Mouse (Mus musculus) gastrocnemius, adult 8-10 months (tissue): ENCODE data around the gene Rpl21. TPM values are rescaled to one million over a fixed set of nuclear protein-coding genes. Genes with fewer than 3 reads are reported as not detected.

Source experiments
- DNase-seq, 2 experiments: peaks; one replicate each; pipeline ENCODE4 v3.0.0; 2022; ENCODE audit warnings: low spot score in 2 of 2
- total RNA-seq, 4 experiments: library from RNA; stranded (reverse); gene quantifications; 2 replicates each; pipeline ENCODE4 v1.2.4; 2022

The Rpl21 gene
- total RNA-seq, 4 experiments from 2014 or later: 72.3 to 128 (median 94.8) TPM

GRCm38 (mm10) chr5:146833673-146834201 is 1.0 kb downstream of the Rpl21 start:
- no peak for DNase-seq

DNA sequence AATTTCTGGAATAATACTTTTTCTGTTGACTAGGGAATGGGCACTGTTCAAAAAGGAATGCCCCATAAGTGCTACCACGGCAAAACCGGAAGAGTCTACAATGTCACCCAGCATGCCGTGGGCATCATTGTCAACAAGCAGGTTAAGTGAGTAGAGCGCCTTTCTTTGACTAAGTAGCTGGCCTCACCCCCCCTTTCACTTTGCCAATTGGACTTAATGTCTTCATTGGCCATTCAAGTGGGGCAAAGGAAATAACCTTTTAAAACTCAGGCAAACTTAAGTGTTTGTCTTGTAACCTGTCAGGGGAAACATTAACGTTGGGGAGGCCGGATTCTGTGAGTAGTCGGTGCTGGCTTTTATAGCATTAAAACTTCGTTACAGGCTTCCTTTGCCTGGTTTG is 2.3 kb downstream of the Rpl21 start:
- no peak for DNase-seq

DNA sequence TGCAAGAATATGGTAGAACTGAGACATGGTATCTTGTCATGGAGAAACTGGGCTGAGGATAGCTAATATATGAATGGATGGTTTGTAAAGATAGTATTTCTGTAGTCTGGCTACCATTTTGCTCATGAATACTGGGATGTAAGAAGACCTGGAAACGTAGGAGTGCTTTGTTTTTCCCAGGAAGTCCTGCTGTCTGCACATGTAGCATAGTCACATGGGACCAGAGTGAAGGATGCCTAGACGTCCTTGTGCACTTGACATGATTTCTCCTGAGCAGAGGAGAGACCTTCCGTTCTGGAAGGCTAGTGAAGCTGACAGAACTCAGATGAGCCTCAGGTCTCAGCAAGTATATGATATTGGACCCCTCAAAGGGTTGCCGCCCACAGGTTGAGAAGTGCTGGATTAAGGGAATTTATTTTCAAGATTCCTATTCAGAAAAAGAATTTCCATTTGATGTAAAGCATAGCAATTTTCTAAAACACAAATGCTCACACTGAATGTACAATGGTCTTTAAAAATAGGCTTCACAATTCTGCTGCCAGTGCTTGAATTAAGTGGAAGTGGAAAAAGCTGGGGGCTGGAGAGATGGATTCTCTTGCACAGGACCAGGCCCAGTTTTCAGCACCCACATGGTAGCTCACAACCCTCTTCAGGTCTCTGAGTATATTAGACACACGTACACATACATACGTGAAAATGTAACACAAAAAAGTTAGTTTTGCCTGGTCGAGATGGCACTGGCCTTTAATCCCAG is 5.5 kb downstream of the Rpl21 start:
- DNase-seq: no peak

DNA sequence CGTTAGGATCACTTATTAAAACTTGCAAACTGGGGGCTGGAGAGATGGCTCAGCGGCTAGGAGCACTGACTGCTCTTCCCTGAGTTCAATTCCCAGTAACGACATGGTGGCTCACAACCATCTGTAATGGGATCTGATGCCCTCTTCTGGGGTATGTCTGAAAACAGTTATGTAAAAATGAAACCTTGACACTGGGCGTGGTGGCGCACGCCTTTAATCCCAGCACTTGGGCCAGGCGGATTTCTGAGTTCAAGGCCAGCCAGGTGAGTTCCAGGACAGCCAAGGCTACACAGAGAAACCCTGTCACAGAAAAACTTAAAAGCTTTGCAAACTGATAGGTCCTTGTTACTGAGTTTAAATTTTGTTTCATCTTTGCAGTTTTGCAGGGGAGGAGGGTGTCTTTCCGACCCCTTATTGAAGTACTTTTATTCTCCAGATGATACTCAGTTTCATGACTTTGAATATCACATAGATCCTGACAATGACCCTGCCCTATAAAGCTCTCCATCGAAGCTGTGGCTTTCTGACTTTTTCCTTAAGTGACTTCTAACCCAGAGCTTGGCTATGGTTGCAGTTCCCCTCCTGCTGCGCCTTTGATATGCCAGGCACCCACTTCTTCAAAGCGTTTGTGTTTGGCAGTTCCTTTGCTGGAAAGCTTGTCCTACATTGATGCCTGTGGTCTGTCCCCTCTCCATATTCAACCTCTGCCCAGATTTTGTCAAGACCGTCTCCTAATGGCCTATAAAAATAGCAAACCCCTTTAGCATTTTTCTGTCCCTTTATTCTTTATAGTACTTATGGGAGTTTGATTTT is 6.4 kb downstream of the Rpl21 start:
- DNase-seq: no peak

GRCm38 (mm10) chr5:146839760-146840159 is 7.1 kb downstream of the Rpl21 start:
- no peak for DNase-seq

DNA sequence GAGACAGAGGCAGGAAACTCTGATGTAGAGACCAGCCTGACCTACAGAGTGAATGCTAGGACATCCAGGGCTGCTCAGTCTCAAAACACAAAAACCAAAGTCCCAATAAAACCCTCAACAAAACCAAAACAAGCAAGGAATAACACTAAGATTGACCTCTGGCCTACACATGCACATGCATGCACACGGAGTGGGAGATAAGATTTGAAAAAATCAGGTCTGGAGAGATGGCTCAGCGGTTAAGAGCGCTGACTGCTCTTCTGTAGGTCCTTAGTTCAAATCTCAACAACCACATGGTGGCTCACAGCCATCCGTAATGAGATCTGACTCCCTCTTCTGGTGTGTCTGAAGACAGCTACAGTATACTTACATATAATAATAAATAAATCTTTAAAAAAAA is 7.7 kb downstream of the Rpl21 start:
- no peak for DNase-seq

- DNase-seq: no peak
These were observed 8.6 kb downstream of the Rpl21 start for GRCm38 (mm10) chr5:146841301-146841700.

GRCm38 (mm10) chr5:146841996-146842395 is 9.3 kb downstream of the Rpl21 start:
- no peak for DNase-seq

GRCm38 (mm10) chr5:146844301-146844941 is 11.7 kb downstream of the Rpl21 start:
- no peak for DNase-seq

DNA sequence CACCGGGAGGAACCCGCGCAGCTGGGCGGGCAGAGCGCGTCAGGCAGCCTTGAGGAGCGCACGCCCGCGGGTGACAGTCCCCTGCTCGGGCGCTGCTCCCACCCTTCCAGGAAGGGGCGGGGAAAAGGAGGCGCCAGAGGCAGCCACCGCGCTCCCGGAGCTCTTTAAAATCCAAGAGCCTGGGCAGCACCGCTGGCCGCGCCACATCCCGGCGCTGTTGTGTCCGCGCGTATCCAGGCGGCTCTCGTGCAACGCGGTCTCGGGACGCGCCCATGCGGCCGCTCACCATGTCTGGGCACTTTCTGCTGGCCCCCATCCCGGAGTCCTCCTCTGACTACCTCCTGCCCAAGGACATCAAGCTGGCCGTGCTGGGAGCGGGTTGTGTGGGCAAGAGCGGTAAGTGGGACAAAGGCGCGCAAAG is 12.3 kb downstream of the Rpl21 start, which contains the start of gene Rasl11a:
Rasl11a (plus strand) TSS at position 127 of the 421 bp plus-strand sequence.
- peak; percentile 50 to 68 for DNase-seq

DNA sequence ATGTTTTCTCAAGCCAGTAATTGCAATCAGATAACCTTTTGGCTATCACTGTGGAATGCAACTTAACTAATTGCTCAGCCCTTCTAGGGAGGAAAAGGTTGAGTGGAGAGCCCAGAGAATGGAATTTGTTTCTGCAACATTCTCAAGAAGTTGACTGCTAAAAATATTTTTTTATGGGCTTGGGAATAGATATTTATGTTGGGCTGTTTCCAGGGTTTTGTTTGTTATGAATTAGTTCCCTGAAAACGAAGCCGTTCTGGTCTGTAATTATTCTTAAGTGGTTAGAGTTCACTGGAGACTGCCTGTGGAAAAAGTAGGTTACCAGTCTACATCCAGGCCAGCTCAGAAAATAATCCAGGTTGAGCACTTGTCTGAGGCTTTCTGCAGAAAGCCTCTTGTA is 13.8 kb downstream of the Rpl21 start:
- no peak for DNase-seq

GRCm38 (mm10) chr5:146848936-146849582 is 16.4 kb downstream of the Rpl21 start:
- DNase-seq: no peak

DNA sequence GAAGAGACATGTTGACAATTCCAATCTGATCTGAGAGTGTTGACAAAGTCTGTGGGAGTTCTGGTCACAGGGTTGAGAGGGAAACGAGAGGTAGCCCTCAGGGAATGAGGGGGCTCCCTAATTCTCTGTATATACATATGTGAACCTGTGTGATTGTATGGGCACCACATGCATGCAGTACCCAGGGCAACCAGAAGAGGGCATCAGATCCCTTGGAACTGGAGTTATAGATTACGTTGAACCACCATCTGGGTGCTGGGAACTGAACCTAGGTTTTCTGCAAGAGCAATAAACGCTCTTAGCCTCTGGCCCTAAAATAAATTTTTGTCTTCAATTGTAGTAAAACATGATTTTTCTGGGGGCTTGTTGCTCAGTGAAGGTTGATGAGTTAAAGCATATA is 23.4 kb downstream of the Rpl21 start:
- no peak for DNase-seq

- no peak for DNase-seq
These were observed 24.9 kb downstream of the Rpl21 start for GRCm38 (mm10) chr5:146857620-146858019.

GRCm38 (mm10) chr5:146858772-146859171 is 26.1 kb downstream of the Rpl21 start:
- no peak for DNase-seq

DNA sequence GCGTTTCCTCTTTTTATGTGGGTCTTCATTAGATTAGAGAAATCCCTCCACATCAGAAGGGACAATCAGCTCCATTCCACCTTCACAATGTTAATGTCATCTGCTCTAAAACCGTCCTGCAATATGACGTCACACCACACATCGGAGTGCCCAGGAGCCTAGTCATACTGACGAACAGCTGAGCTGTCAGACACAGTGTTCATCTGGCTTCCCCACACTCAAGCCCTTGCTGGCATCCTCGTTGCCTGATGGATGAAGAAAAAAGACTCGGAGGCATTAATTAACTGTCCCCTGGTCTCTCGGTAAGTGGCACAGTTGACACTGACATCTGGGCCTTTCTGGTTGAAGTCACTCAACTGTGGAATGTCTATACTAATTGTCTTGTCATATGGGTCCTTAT is 26.6 kb downstream of the Rpl21 start:
- DNase-seq: no peak

DNA sequence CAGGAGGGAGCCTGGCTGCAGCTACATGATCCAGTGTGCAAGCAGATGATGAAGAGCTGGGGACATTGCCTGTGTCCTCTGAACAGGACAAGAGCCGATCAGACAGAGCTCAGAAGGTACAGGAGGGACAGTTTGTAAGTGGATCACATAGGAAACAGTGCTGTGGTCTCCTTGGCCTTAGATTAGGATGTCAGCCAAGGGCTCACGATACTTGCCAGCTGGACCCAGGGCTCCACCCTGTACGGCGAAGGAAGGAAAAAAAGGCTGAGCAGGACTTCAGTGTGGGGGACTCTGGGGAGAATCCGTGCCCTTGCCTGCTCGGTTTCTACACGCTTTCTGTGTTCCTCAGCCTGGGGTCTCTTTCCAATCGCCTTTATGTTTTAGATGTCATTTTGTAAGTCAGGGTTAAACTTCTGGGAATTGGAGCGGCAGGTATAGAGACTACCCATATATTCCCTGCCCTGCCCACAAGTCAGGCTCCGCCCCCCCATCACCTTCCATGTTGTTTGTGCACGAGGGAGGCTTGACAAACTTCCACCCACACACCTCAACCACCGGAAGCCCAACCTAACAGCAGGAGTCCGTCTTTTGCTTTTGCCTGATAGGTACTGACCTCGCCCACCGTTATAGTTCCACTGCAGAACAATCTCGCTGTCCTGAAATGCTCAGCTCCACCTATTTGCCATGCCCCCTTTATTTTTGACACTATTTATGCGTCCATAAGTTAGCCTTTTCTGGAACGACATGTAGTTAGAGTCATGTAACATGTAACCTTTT is 27.7 kb downstream of the Rpl21 start:
- no peak for DNase-seq

- DNase-seq: no peak
These were observed 28.9 kb downstream of the Rpl21 start for GRCm38 (mm10) chr5:146861588-146861987.

- no peak for DNase-seq
These were observed 32.8 kb downstream of the Rpl21 start for GRCm38 (mm10) chr5:146865511-146865910.

DNA sequence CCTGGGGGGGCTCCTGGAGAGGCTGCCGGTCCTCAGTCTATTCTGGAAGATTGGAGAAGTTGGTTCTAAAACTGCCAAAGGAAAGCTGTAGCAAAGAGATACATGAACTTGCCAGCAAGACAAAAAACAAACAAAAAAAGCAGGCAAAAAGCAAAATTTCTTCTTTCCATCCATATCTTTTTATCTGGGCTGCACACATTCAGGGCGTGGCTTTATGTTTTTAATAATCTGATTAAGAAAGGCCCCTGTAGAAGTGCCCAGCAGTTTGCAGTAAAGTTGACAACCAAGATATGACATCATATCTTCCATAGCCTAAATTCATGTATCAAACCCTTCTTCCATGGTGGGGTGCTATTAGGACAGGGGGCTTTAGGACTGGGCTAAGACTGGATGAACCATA is 33.6 kb downstream of the Rpl21 start:
- DNase-seq: no peak
